In genomic region chr10:99941665-99942064, GRCm38 (mm10) we compare ENCODE assay signal across 8 mouse cellular contexts.
DNase-seq lines count a peak whose midpoint lies in the region; ATAC-seq and TF ChIP-seq lines count a peak whose summit lies in the region.

No protein-coding gene starts in this region.

- no peak overlapping the region for H3K9ac ChIP-seq in liver, adult 2 months (ENCODE audit: low read depth, low read length)
- no peak overlapping the region for H3K9ac ChIP-seq in neural tube, embryonic 15.5 days (replicated peaks)

- DNase-seq in liver, adult 2 months (ENCODE audit: extremely low read depth, low read depth, low spot score): no peak
- no peak for DNase-seq in liver
- peak; percentile 10 to 19 for DNase-seq in heart, postnatal 10 days
- DNase-seq in kidney, postnatal 25 days: peak; percentile 63 to 78
- DNase-seq in thymus, postnatal 4 days: no peak
- DNase-seq in cerebellum, postnatal 25 days: no peak
- no peak for DNase-seq in cerebellum, adult 9-10 months

- intact Hi-C loops in heart, postnatal 10 days (cut with DNase I): loop anchor here (5.0 kb wide), 1 partner anchor 299 kb away; no protein-coding TSS in a partner anchor

- no peak overlapping the region for H3K27ac ChIP-seq in liver, adult 2 months (replicated peaks; ENCODE audit: insufficient read depth, low read depth, low read length)
- H3K27ac ChIP-seq in neural tube, embryonic 15.5 days (replicated peaks): no peak overlapping the region

- H3K36me3 ChIP-seq in liver, adult 2 months (ENCODE audit: control insufficient read depth, insufficient read depth, low read length): no peaks in the 10 kb centered on the region
- no peaks in the 10 kb centered on the region for H3K36me3 ChIP-seq in neural tube, embryonic 15.5 days

- ATAC-seq in neural tube, embryonic 15.5 days (ENCODE audit: low FRiP score): no peak

- no peaks in the 10 kb centered on the region for H3K79me2 ChIP-seq in liver, adult 2 months (ENCODE audit: control insufficient read depth, insufficient read depth, low read length)

- H3K9me3 ChIP-seq in neural tube, embryonic 15.5 days (replicated peaks): no peaks in the 10 kb centered on the region

- no peak for TF ChIP-seq POLR2A in liver, adult 2 months (IDR thresholded peaks at IDR 0.05; ENCODE audit: extremely low read depth, insufficient read depth, low read length)

- H3K4me3 ChIP-seq in liver, adult 2 months (ENCODE audit: insufficient read depth, low read depth, low read length): 0 out of 2 replicates have a peak overlapping the region, but pooled peaks have one; percentile 8
- H3K4me3 ChIP-seq in neural tube, embryonic 15.5 days (replicated peaks): no peak overlapping the region

- H3K27me3 ChIP-seq in liver, adult 2 months (ENCODE audit: control insufficient read depth, insufficient read depth, low read length): no peaks in the 10 kb centered on the region
- no peaks in the 10 kb centered on the region; the same call in 1 of the 2 replicates for H3K27me3 ChIP-seq in neural tube, embryonic 15.5 days (replicated peaks)

- 77% methylated on average over 11 of the region's 11 CpGs for WGBS in liver, adult 2 months
- WGBS in neural tube, embryonic 15.5 days: 26% methylated on average over 11 of the region's 11 CpGs

- no peak for TF ChIP-seq CTCF in liver, adult 2 months (IDR thresholded peaks at IDR 0.05; ENCODE audit: low read depth, low read length)

- no peaks in the 10 kb centered on the region for H3K4me1 ChIP-seq in liver, adult 2 months (ENCODE audit: control insufficient read depth, insufficient read depth, low read length)
- no peaks in the 10 kb centered on the region for H3K4me1 ChIP-seq in neural tube, embryonic 15.5 days

- H3K4me2 ChIP-seq in neural tube, embryonic 15.5 days: peak overlapping the region; percentile 17; the same call in 1 of the 2 replicates

Comparison
In these comparisons a context has a peak if more than half of its experiments do, and no peak if none do; other contexts are left out.
1. DNase-seq: peak in heart, postnatal 10 days (2 of 2) and kidney, postnatal 25 days (2 of 2); none in liver, adult 2 months (single experiment), liver (single experiment), thymus, postnatal 4 days (single experiment), cerebellum, postnatal 25 days (0 of 2) and cerebellum, adult 9-10 months (single experiment).